Mouse (Mus musculus): Measurements from ENCODE around the gene Ermp1.

DNA sequence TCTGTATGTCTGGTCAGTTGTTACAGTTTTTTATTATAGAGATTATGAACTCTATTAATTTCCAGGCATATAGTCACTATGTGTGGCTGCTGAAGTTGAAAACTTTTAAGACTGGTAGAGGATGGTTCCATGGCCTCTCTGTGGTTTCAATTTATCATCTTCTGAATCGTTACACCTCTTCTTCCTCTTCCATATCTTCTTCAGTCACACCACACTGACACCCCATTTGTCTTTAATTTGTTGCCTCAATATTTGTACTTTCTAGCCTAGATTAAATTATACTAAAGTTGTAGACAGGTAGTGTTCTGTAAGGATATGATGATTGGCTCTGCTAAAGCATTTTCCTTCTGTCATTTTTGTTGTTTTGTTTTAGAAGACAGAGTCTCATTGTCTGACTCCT lies 81.7 kb downstream of the Ermp1 start:
- TF ChIP-seq POLR2A (IDR thresholded peaks at IDR 0.05; ENCODE audit: insufficient read length, low read depth): no peak
- TF ChIP-seq MAX (IDR thresholded peaks at IDR 0.05; ENCODE audit: low read depth): no peak
- TF ChIP-seq USF1 (IDR thresholded peaks at IDR 0.05; ENCODE audit: low read depth): no peak
- no peak for TF ChIP-seq TCF12 (IDR thresholded peaks at IDR 0.05; ENCODE audit: insufficient read depth, poor library complexity, severe bottlenecking)
- no peak for TF ChIP-seq MYOG (IDR thresholded peaks at IDR 0.05; ENCODE audit: control insufficient read depth in 1 of 3, insufficient read depth in 1 of 3, insufficient read length in 2 of 3, low read depth in 2 of 3)
- no peak for TF ChIP-seq POLR2AphosphoS2 (IDR thresholded peaks at IDR 0.05; ENCODE audit: insufficient read length, low read depth)
- no peak for TF ChIP-seq MYOD1 (IDR thresholded peaks at IDR 0.05; ENCODE audit: control insufficient read depth in 1 of 3, insufficient read length in 2 of 3, low read depth in 2 of 3)
- no peak for TF ChIP-seq E2F4 (IDR thresholded peaks at IDR 0.05; ENCODE audit: insufficient read depth)
- no peak for TF ChIP-seq CEBPB (IDR thresholded peaks at IDR 0.05; ENCODE audit: insufficient read depth, poor library complexity, severe bottlenecking)

All from myocyte (in vitro differentiated cells).